Mouse (Mus musculus) forebrain, embryonic 16.5 days (tissue): ENCODE data around the gene Isg15. TPM values are rescaled to one million over a fixed set of nuclear protein-coding genes. Genes with fewer than 3 reads are reported as not detected.

ENCODE experiments used
- ATAC-seq: fragments of 200-750 bp; cut with Nextera tagmentation; 2 replicates; pipeline ENCODE4 v1.8.0; 2017; ENCODE audit warnings: mild to moderate bottlenecking, moderate library complexity
- H3K27ac ChIP-seq: fragments of 300-500 bp; sonication (generic); 2 replicates; pipeline ENCODE4 v1.5.1; 2014; ENCODE audit warnings: low read length, control low read depth
- H3K27me3 ChIP-seq: fragments of 300-500 bp; sonication (generic); replicated peaks from 2 replicates; pipeline ENCODE4 v1.6.1; 2014; ENCODE audit warnings: low read length; ENCODE audit not compliant: control insufficient read depth, insufficient read depth
- H3K36me3 ChIP-seq: fragments of 300-500 bp; sonication (generic); 2 replicates; pipeline ENCODE4 v1.6.1; 2014; ENCODE audit not compliant: control insufficient read depth, insufficient read depth
- H3K4me1 ChIP-seq: fragments of 300-500 bp; sonication (generic); replicated peaks from 2 replicates; pipeline ENCODE4 v1.6.1; 2014; ENCODE audit warnings: low read length; ENCODE audit not compliant: control insufficient read depth, insufficient read depth
- H3K4me2 ChIP-seq: fragments of 300-500 bp; sonication (generic); 2 replicates; pipeline ENCODE4 v1.6.1; 2014; ENCODE audit warnings: mild to moderate bottlenecking, low read length, control low read depth
- H3K4me3 ChIP-seq: fragments of 300-500 bp; sonication (generic); replicated peaks from 2 replicates; pipeline ENCODE4 v1.5.1; 2014; ENCODE audit warnings: mild to moderate bottlenecking, low read length, control low read depth
- H3K9ac ChIP-seq: fragments of 300-500 bp; sonication (generic); replicated peaks from 2 replicates; pipeline ENCODE4 v1.6.1; 2014; ENCODE audit warnings: low read depth, low read length, control low read depth
- H3K9me3 ChIP-seq: fragments of 300-500 bp; sonication (generic); 2 replicates; pipeline ENCODE4 v1.6.1; 2016; ENCODE audit warnings: low read length; ENCODE audit not compliant: control insufficient read depth
- WGBS: fragments of 180-500 bp; shearing (Covaris S2); extraction: QIAGEN DNeasy Blood & Tissue Kit; methylation state at CpG from one replicate; pipeline ENCODE4 v1.1.7; 2014; 5-methylcytosine and 5-hydroxymethylcytosine counted together
- polyA plus RNA-seq: library from polyadenylated mRNA; unstranded; fragments of >200 nt; fragmentation: Nextera tagmentation; extraction: Ambion mirVana; gene quantifications from 2 replicates; pipeline ENCODE4 v1.2.1, GENCODE M21; 2015

Gene Isg15
- 1.5 TPM in 2 replicates for polyA plus RNA-seq

GRCm38 (mm10) chr4:156200623-156201475 is at the start of gene Isg15:
Gene Isg15, minus strand, starts transcription at chr4:156200818.
- Histone ChIP-seq H3K27ac (no peak within 1 kb of the TSS), H3K9ac (no peak within 1 kb of the TSS), H3K4me2 (no peak within 1 kb of the TSS), H3K9me3 (no peaks in the 10 kb centered on the region), H3K4me1 (peaks cover 30% of the 10 kb centered on the region), H3K27me3 (no peaks in the 10 kb centered on the region), H3K36me3 (no peaks in the 10 kb centered on the region), H3K4me3 (no peak within 1 kb of the TSS)
- no peak for ATAC-seq
- 65% methylated on average over 10 of the region's 10 CpGs for WGBS

GRCm38 (mm10) chr4:156249567-156249966 is 48.9 kb upstream of the Isg15 start:
- ATAC-seq = peak; percentile 4; the same call in 1 of the 2 replicates
- no peaks in the 10 kb centered on the region for H3K9me3 ChIP-seq
- H3K27ac ChIP-seq = no peak overlapping the region
- H3K9ac ChIP-seq = no peak overlapping the region
- WGBS = 64% methylated on average over 11 of the region's 11 CpGs
- H3K4me2 ChIP-seq = no peak overlapping the region
- no peak overlapping the region for H3K4me3 ChIP-seq
- peaks cover 28% of the 10 kb centered on the region for H3K36me3 ChIP-seq
- H3K27me3 ChIP-seq = peaks cover 11% of the 10 kb centered on the region
- 0 out of 2 replicates have a peak, but pooled peaks cover 2% of the 10 kb centered on the region for H3K4me1 ChIP-seq

- WGBS = 21% methylated on average over 55 of the region's 60 CpGs
- no peaks in the 10 kb centered on the region for H3K9me3 ChIP-seq
- H3K27me3 ChIP-seq = no peaks in the 10 kb centered on the region
- peak overlapping the region; percentile 68 for H3K4me3 ChIP-seq
- H3K36me3 ChIP-seq = peaks cover 20% of the 10 kb centered on the region
- no peak for ATAC-seq
- H3K9ac ChIP-seq = no peak overlapping the region; the same call in 1 of the 2 replicates
- H3K27ac ChIP-seq = no peak overlapping the region
- H3K4me2 ChIP-seq = peak overlapping the region; percentile 49
- H3K4me1 ChIP-seq = peaks cover 16% of the 10 kb centered on the region
Measured at GRCm38 (mm10) chr4:156236651-156237447, 36.2 kb upstream of the Isg15 start.

GRCm38 (mm10) chr4:156235808-156236533 is 35.4 kb upstream of the Isg15 start, which contains the start of gene Noc2l:
Gene Noc2l, plus strand, starts transcription at chr4:156236010.
- H3K36me3 ChIP-seq = peaks cover 23% of the 10 kb centered on the region
- H3K4me2 ChIP-seq = peak within 1 kb of the TSS; percentile 85
- peak; percentile 90 for ATAC-seq
- peaks cover 16% of the 10 kb centered on the region for H3K4me1 ChIP-seq
- H3K27ac ChIP-seq = peak within 1 kb of the TSS; percentile 89
- H3K9ac ChIP-seq = peak within 1 kb of the TSS; percentile 69
- under 1% methylated on average over 73 of the region's 90 CpGs for WGBS
- H3K4me3 ChIP-seq = peak within 1 kb of the TSS; percentile 68
- no peaks in the 10 kb centered on the region for H3K27me3 ChIP-seq
- H3K9me3 ChIP-seq = no peaks in the 10 kb centered on the region

- H3K9ac ChIP-seq = peak overlapping the region; percentile 69
- WGBS = 0% methylated on average over 15 of the region's 15 CpGs
- H3K36me3 ChIP-seq = peaks cover 27% of the 10 kb centered on the region
- peaks cover 16% of the 10 kb centered on the region for H3K4me1 ChIP-seq
- H3K27ac ChIP-seq = peak overlapping the region; percentile 84
- H3K4me2 ChIP-seq = peak overlapping the region; percentile 85
- H3K27me3 ChIP-seq = no peaks in the 10 kb centered on the region
- H3K4me3 ChIP-seq = peak overlapping the region; percentile 68
- H3K9me3 ChIP-seq = no peaks in the 10 kb centered on the region
- ATAC-seq = peak; percentile 64
Measured at GRCm38 (mm10) chr4:156235360-156235770, 34.7 kb upstream of the Isg15 start.

- WGBS = under 1% methylated on average over 41 of the region's 48 CpGs
- H3K36me3 ChIP-seq = peaks cover 27% of the 10 kb centered on the region
Measured at GRCm38 (mm10) chr4:156234701-156235213, 34.1 kb upstream of the Isg15 start, which contains the start of gene Plekhn1. Gene Plekhn1, minus strand, starts transcription at chr4:156234857.

GRCm38 (mm10) chr4:156234021-156234501 is 33.4 kb upstream of the Isg15 start:
- H3K4me1 ChIP-seq = peaks cover 16% of the 10 kb centered on the region
- under 1% methylated on average over 17 of the region's 17 CpGs for WGBS
- peak overlapping the region; percentile 85 for H3K4me2 ChIP-seq
- peak overlapping the region; percentile 68 for H3K9ac ChIP-seq
- H3K9me3 ChIP-seq = no peaks in the 10 kb centered on the region
- peaks cover 30% of the 10 kb centered on the region for H3K36me3 ChIP-seq
- H3K27ac ChIP-seq = peak overlapping the region; percentile 56
- no peaks in the 10 kb centered on the region for H3K27me3 ChIP-seq
- peak overlapping the region; percentile 68 for H3K4me3 ChIP-seq
- ATAC-seq = no peak

More at GRCm38 (mm10) chr4:156234701-156235213, 34.1 kb upstream of the Isg15 start, which contains the start of gene Plekhn1:
- Histone ChIP-seq H3K27ac (peak within 1 kb of the TSS; percentile 84), H3K9ac (peak within 1 kb of the TSS; percentile 69), H3K9me3 (no peaks in the 10 kb centered on the region), H3K4me3 (peak within 1 kb of the TSS; percentile 68), H3K4me2 (peak within 1 kb of the TSS; percentile 85), H3K4me1 (peaks cover 16% of the 10 kb centered on the region), H3K27me3 (no peaks in the 10 kb centered on the region)
- ATAC-seq = peak; percentile 53

- H3K4me1 ChIP-seq = peaks cover 8% of the 10 kb centered on the region
- no peak overlapping the region for H3K4me3 ChIP-seq
- no peak for ATAC-seq
- H3K9ac ChIP-seq = no peak overlapping the region
- peaks cover 30% of the 10 kb centered on the region for H3K36me3 ChIP-seq
- no peaks in the 10 kb centered on the region for H3K27me3 ChIP-seq
- WGBS = 19% methylated on average over 12 of the region's 12 CpGs
- no peaks in the 10 kb centered on the region for H3K9me3 ChIP-seq
- no peak overlapping the region for H3K4me2 ChIP-seq
- no peak overlapping the region for H3K27ac ChIP-seq
Measured at GRCm38 (mm10) chr4:156228393-156229024, 27.9 kb upstream of the Isg15 start.
